16 mouse cellular contexts compared by ENCODE assay signal in the genomic region with DNA sequence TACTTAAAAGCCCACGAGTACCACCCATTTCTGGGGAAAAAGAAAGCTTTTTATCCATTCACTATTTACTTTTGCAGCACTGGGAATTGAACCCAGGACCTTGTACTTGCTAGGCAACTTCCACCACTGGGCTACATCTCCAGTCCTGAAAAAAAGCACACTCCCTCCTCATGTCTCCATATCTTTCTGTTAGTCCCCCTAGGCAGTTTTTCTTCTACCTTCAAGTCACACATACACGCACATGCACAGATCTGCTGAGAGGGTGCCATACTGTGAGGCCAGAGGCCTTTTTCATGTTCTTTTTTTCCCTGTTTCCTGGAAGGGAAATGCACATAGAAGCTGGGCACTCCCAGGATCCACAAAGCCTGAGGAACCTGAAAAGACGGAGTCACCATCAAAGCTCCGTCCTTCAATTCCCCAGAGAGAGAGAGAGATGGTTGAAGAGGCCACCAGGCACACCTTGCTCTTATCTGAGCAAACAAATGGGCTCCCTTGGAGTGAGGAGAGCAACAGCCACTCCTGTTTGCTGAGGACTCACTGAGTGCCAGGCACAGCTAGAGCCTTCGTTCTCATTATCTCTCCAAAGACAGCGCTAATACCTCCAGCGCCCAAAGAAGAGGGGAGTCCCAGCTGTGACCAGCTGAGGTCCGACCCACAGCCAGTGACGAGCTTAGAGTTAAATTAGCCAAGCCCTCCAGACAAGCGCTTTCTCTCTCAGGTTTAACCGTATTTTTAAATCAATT. TPM values are rescaled to one million over a fixed set of nuclear protein-coding genes. Genes with fewer than 3 reads are reported as not detected.
DNase-seq lines count a peak whose midpoint lies in the region; ATAC-seq lines count a peak whose summit lies in the region.
"Had no signal": no experiment of that assay in that cellular context is flagged by ENCODE, and none has a peak within 500 bp of the region (broad histone marks: within the 10 kb centered on the region; RNA-seq: fewer than 3 reads in every experiment).

No protein-coding gene starts in this region.

- no peaks in the 10 kb centered on the region for H3K27me3 ChIP-seq in heart, embryonic 13.5 days (replicated peaks)
- H3K27me3 ChIP-seq in liver, embryonic 15.5 days = no peaks in the 10 kb centered on the region
- H3K27me3 ChIP-seq: embryonic facial prominence, embryonic 13.5 days; limb, embryonic 15.5 days; midbrain, embryonic 15.5 days had no signal

- peaks cover 14% of the 10 kb centered on the region for H3K36me3 ChIP-seq in heart, embryonic 13.5 days
- H3K36me3 ChIP-seq in liver, embryonic 15.5 days (replicated peaks) = no peaks in the 10 kb centered on the region
- H3K36me3 ChIP-seq: midbrain, embryonic 15.5 days had no signal

- H3K9me3 ChIP-seq in heart, embryonic 13.5 days = no peaks in the 10 kb centered on the region
- no peaks in the 10 kb centered on the region for H3K9me3 ChIP-seq in liver, embryonic 15.5 days (replicated peaks)
- H3K9me3 ChIP-seq: embryonic facial prominence, embryonic 13.5 days; limb, embryonic 15.5 days; midbrain, embryonic 15.5 days had no signal

- peaks cover 86% of the 10 kb centered on the region for H3K4me1 ChIP-seq in heart, embryonic 13.5 days
- peaks cover 71% of the 10 kb centered on the region for H3K4me1 ChIP-seq in liver, embryonic 15.5 days (replicated peaks)
- H3K4me1 ChIP-seq: midbrain, embryonic 15.5 days had no signal

- H3K9ac ChIP-seq in heart, embryonic 13.5 days = no peak overlapping the region
- peak overlapping the region; percentile 25; the same call in 1 of the 2 replicates for H3K9ac ChIP-seq in liver, embryonic 15.5 days
- H3K9ac ChIP-seq: embryonic facial prominence, embryonic 13.5 days; limb, embryonic 15.5 days; midbrain, embryonic 15.5 days had no signal

- no peak for DNase-seq in heart, adult 11 months
- peak; percentile 29 to 51 for DNase-seq in spleen, postnatal 36 days (ENCODE audit: low spot score in 2 of 2)
- no peak for DNase-seq in spleen, postnatal 14 days (ENCODE audit: low spot score in 2 of 2)
- DNase-seq in adrenal gland, adult 18-20 months (ENCODE audit: low spot score in 2 of 2) = no peak
- no peak for DNase-seq in kidney, adult 11 months
- DNase-seq: adrenal gland, adult 2 months; cerebellum, adult 9-10 months; kidney, adult 9 months; right cerebral cortex, adult 18-20 months; thymus, adult 18-20 months had no signal

- no peak for ATAC-seq in heart, embryonic 13.5 days (ENCODE audit: extremely low read depth, insufficient number of reproducible peaks, low FRiP score, low TSS enrichment)
- peak; percentile 95 for ATAC-seq in liver, embryonic 15.5 days (ENCODE audit: insufficient read depth)
- no peak for ATAC-seq in cerebellum, adult (ENCODE audit: insufficient number of reproducible peaks, low FRiP score, low TSS enrichment)
- ATAC-seq: midbrain, embryonic 15.5 days had no signal

- peak overlapping the region; percentile 0; the same call in 1 of the 2 replicates for H3K4me2 ChIP-seq in heart, embryonic 13.5 days
- H3K4me2 ChIP-seq in liver, embryonic 15.5 days = peak overlapping the region; percentile 62
- H3K4me2 ChIP-seq: embryonic facial prominence, embryonic 13.5 days; limb, embryonic 15.5 days; midbrain, embryonic 15.5 days had no signal

- H3K4me3 ChIP-seq in heart, embryonic 13.5 days = no peak overlapping the region
- peak overlapping the region; percentile 17 for H3K4me3 ChIP-seq in liver, embryonic 15.5 days (replicated peaks)
- H3K4me3 ChIP-seq: embryonic facial prominence, embryonic 13.5 days; limb, embryonic 15.5 days; midbrain, embryonic 15.5 days had no signal

- 0 out of 2 replicates have a peak overlapping the region, but pooled peaks have one; percentile 4 for H3K27ac ChIP-seq in heart, embryonic 13.5 days (replicated peaks)
- H3K27ac ChIP-seq in liver, embryonic 15.5 days (replicated peaks) = peak overlapping the region; percentile 94
- H3K27ac ChIP-seq: embryonic facial prominence, embryonic 13.5 days; midbrain, embryonic 15.5 days had no signal

- WGBS in heart, embryonic 13.5 days = 55% methylated on average over 11 of the region's 11 CpGs
- 23% methylated on average over 11 of the region's 11 CpGs for WGBS in liver, embryonic 15.5 days (ENCODE audit: insufficient replicate concordance)

RNA-seq across cellular contexts. Expression of a gene that starts 32.8 kb away (rescaled TPM):
- polyA plus RNA-seq in heart, embryonic 13.5 days (2015; fragmentation: Nextera tagmentation; extraction: Ambion mirVana) = 5.4 and 5.7 TPM in 2 replicates
- polyA plus RNA-seq in liver, embryonic 15.5 days (2015; fragmentation: Nextera tagmentation; extraction: Ambion mirVana) = 0.50 and 0.63 TPM in 2 replicates
- total RNA-seq in adrenal gland, adult 18-20 months (2021) = 100 to 1,000 TPM in 1 of 2 experiments, 10 to 100 TPM in 1; 55.1 to 103 TPM

Comparison
In these comparisons a context has a peak if more than half of its experiments do, and no peak if none do; other contexts are left out.
1. DNase-seq: peak in spleen, postnatal 36 days (2 of 2); none in heart, adult 11 months (single experiment), spleen, postnatal 14 days (0 of 2), adrenal gland, adult 18-20 months (0 of 2) and kidney, adult 11 months (single experiment).